Mouse (Mus musculus) megakaryocyte, adult 5-6 weeks (primary cell): ENCODE measurements around the gene Lrrc7. TPM values are rescaled to one million over a fixed set of nuclear protein-coding genes. Genes with fewer than 3 reads are reported as not detected.
A peak's percentile ranks its signal among the peaks of the same experiment; 100 is the strongest.

Source experiments
- ATAC-seq: 2 replicates; pipeline ENCODE4 v1.8.0; 2016; ENCODE audit warnings: mild to moderate bottlenecking, inconsistent platforms; ENCODE audit not compliant: poor library complexity, severe bottlenecking
- total RNA-seq, 2 experiments: library from RNA; stranded (forward) in 1 of 2; stranded (reverse) in 1 of 2; fragments of 153-499, 151-499 nt in 1 of 2; fragments of 221-1000, 200-1000 nt in 1 of 2; gene quantifications; 2 replicates each; pipeline versions ENCODE4 v1.2.3 to v1.2.4; 2015 to 2017

The Lrrc7 gene
- total RNA-seq (2015), result not detected in 2 replicates
- not detected in 2 replicates for total RNA-seq (2017)

DNA sequence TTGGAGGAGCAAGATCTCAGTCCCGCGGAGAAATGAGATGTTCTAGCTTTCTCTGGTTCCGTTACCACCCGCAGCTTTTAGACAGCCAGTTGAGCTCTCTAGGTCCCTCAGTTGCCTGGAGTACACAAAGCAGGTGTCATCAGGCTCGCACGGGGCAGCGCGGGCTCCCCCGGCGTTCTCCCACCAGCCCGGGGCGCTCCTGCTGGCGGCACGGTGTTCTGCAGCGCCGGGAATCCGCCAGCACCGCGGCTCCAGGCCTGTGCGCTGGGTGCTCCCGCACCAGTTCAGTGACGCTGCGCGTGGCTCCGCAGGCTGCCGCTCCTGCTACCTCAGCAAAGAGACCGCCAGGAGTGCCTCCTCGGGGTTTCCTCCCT lies at the start of gene Lrrc7:
Gene Lrrc7, minus strand, starts transcription at position 235 of the 374 bp plus-strand sequence.
- no peak for ATAC-seq

DNA sequence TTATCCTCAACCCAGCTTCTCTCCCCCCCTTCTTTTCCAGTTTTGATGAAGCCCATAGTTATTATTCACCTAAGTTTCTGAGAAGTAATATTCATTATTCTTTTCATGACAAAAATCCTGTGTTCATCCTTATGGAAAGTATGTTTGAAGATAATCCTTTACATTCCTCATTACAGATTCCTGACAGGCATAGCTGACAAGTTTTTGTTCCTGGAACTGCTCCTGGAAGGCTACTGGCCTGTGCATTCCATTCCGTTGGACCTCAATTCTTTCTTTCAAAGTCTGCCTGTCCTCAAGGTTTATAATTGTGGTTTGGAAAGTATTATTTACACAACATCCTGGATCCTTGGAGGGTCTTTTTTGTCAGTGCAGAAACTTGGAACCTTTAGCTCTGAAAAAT lies 45.0 kb upstream of the Lrrc7 start:
- ATAC-seq, result no peak

DNA sequence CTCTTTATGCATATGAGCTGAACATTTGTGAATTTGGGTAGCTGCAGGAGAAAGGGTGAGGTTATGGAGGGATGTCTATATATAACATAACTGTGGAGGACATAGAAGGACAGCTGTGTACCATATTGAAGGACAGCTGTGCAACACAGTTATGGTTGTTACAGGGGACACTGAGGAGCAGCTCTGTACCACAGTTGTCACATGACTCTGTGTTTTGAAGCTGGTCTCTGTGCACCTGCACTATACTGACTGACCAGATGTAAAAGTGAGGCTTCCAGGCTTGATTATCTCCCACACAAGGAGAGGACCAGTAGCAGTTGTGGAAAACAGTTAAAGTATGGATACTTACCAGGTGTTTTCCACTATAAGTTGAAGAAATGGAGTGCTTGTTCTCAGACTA lies 43.3 kb upstream of the Lrrc7 start:
- no peak for ATAC-seq

GRCm38 (mm10) chr3:158561256-158561986 lies 600 bp downstream of the Lrrc7 start:
- no peak for ATAC-seq

DNA sequence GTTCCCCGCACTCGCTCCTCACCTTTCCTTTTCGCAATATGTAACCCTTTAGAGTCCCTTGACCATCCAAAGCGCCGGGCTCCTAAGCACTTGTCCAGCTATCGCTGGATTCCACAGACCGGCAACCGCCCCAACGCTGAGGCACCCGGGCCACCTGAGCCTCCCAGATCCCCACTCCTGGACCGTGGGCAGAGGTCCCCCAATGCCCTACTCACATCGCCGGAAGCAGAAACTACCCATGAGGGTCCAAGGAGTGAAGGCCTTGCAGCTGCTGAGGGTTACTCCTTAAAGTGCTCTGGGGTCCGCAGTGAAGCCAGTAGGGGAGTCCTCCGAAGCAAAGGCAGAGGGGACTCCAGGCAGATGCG lies 1.1 kb downstream of the Lrrc7 start:
- ATAC-seq, result no peak

- no peak; the same call in 1 of the 2 replicates for ATAC-seq
These were observed 2.0 kb downstream of the Lrrc7 start for GRCm38 (mm10) chr3:158559691-158560650.

DNA sequence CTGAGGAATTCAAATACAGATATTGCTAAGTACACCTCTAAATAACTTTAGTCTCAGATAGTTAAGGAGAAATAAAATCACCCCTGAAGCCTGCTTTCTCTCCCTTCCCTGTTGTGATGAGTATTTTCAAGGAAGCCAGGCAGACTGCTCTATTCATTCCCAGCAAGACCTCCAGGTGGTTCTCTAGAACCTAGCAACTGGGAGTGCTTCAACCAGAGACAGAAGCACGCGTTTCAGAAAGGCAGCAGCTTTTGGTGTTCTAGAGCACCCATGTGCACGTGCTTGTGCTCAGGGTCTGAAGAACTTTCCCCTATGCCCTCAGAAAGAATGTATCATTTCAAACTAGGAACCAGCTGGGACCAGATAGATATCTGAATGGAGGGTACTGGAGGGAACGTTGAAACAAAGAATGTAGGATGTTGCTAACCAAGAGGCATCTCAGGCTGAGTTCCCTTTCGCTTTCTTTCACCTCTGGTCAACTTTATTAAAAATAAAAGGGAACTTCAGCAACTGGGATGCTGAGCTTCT lies 2.8 kb downstream of the Lrrc7 start:
- no peak for ATAC-seq

DNA sequence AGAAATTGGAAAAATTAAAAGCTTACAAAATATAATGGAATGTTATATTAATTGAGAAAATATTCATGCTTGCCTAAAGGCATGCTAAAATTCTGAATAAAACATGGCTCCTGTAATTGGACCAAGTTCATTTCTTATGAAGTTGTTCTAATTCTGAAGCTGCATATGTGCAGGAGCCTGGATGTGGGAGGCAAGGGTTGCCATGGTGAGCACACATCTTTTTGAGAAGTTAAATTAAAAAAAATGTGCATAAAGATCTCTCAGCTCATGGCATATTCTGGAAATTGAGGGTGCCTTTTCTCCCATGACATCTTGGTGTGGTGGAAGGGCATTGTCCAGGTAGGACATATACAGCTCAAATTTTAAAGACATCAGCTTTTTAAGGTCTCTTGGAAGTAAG lies 3.4 kb downstream of the Lrrc7 start:
- ATAC-seq, result no peak

GRCm38 (mm10) chr3:158554280-158554679 lies 7.7 kb downstream of the Lrrc7 start:
- ATAC-seq, result no peak

- no peak for ATAC-seq
These were observed 9.9 kb downstream of the Lrrc7 start for GRCm38 (mm10) chr3:158552105-158552504.

- ATAC-seq, result no peak
These were observed 18.5 kb downstream of the Lrrc7 start for GRCm38 (mm10) chr3:158543481-158543880.

DNA sequence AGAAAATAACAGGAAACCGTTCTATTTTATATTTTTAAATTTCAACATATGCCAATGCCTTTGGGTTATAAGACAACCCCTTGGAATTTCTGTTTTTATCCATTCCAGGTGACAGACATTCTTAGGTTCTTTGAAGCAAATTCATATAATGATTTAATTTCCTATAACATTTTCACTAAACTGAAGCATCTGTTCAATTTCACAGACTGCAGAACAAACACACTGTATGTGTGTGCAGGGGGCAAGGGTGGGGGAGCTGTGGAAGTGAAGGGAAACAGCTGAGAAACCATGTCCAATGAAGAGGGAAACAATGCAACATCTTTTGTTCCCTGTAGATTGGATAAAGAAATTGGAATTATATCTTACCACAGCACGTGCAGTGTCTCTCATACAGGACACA lies 29.2 kb downstream of the Lrrc7 start:
- ATAC-seq, result no peak

DNA sequence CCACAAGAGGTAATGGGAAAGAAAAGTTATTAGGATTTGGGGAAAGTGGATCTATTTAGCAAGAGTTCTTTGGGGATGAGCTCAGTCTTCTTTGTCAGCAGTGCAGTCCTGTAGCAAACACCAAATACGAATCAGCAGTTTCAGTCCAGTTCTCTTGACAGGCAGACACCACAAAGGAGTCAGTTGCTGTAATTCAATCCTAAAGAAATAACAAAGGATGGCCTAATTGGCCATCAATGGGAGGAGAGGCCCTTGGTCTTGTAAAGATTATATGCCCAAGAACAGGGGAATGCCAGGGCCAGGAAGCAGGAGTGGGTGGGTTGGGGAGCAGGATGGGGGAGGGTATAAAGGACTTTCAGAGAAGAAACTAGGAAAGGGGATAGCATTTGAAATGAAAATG lies 33.5 kb downstream of the Lrrc7 start:
- ATAC-seq, result no peak

DNA sequence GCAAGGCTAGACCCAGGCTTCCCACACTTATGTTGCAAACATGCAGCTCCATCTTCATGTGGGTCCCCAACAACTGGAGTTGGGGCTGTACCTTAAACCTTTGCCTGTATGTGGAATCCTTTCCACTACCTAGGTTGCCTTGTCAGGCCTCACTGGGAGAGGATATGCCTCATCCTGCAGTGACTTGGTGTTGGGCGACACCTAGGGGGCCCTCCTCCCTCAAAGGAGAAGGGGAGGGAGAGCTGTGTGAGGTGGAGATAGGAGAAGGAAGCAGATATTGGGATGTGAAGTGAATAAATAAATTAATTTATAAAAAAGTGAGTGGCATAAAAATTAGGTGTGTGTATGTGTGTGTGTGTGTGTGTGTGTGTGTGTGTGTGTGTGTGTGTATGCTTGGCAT lies 68.3 kb downstream of the Lrrc7 start:
- 0 out of 2 replicates have a peak, but pooled peaks have one; percentile 7 for ATAC-seq

GRCm38 (mm10) chr3:158479677-158480076 lies 82.3 kb downstream of the Lrrc7 start:
- ATAC-seq, result no peak

DNA sequence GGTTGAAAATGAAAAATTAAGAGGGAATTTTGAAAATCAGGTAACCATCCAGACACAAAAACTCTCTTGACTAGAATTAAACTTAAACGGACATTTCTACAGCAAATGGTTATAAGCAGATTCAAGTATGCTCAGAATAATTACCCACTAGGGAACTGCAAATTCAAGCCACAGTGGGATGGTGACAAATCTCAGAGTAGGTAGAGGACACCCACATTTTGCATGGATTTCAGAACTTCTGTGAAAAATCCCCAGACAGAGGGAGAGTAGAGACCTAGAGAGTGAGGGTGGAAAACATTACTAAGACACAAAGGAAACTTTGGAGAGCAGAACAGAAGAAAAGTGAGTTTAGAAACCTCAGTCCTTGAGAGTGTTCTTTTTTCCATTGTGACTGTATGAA lies 161.4 kb downstream of the Lrrc7 start:
- ATAC-seq, result no peak

- no peak for ATAC-seq
These were observed 170.5 kb downstream of the Lrrc7 start for GRCm38 (mm10) chr3:158391534-158391933.

GRCm38 (mm10) chr3:158388076-158388454 lies 174.0 kb downstream of the Lrrc7 start:
- no peak for ATAC-seq

DNA sequence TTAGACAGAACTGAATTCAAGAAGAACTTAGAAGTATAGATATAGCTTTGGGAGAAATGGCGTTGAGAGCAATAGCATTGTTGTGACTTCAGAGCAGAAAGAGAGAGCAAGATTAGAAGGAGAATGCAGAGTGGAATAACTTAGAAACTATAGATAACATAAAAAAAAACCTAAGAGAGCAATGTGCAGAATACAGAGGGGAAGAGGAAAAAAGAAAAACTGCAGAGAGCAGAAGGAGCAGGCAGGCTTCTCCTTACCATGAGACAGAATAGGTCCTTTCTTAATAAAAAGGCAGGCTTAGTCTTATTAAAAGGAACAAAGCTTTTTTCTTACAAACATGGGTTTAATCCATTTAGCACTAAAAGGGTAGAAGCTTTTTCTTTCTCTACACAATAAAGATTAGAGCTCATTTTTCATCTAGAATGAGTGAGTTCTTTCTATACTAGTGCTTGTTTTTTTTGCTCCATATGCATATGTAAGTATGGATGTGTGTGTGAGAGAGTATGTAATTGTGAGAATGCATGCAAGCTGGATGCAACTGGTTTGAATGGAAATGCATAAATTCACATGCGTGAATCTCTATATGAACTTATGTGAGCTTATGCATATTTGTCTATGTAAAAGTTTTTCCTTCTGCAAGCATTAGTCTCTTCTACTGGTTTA lies 174.5 kb downstream of the Lrrc7 start:
- no peak for ATAC-seq

DNA sequence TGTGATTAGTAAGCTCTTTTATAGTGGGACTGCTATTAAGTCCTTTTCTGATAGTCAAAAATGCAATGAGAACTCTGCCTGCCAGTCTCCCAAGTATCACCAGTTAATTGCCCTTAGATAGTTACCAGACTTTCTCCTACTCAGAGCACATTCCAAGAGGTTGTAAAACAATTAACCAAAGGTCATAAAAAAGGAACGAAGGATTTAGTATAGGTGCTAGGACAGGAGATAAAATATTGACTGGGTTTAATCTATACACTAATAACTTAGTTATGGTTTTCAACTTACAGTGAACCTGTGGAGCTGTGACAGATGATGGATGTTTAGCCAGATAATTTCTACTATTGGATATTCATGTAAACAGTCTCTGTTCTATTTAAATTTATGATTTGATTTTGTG lies 175.2 kb downstream of the Lrrc7 start:
- no peak for ATAC-seq

DNA sequence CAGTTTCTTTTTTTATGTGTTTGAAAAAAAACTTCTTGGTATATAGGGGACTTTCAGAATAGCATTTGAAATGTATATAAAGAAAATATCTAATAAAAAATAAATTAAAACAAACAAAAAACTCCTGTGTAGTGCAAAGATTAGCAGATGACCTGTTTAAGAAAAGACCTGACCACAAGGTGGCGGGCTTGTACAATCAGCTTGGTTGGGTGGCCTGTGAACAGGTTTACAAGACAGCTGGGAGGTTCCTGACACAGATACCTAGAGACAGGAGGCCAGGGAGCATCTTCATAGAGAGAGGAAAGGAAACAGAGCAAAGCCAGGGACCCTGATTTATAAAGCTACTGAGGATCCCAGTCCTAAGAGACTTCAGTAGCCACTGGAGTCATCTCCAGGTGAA lies 186.1 kb downstream of the Lrrc7 start:
- ATAC-seq, result no peak
